Mouse (Mus musculus) lung, postnatal 36 days (tissue): ENCODE results near the gene Tmem116.
"Not testable (repeated sequence)": the region's sequence is repeated elsewhere in the genome, so short reads cannot be mapped to it uniquely, and the experiment has no call there.

Source experiments
- DNase-seq: peaks from one replicate; pipeline ENCODE4 v3.0.0; 2022; ENCODE audit warnings: mixed read lengths

Gene Tmem116

GRCm38 (mm10) chr5:121463601-121464250 is 12.0 kb downstream of the Tmem116 start:
- DNase-seq, result peak; percentile 57

GRCm38 (mm10) chr5:121469566-121469965 is 17.9 kb downstream of the Tmem116 start:
- DNase-seq, result peak; percentile 47

GRCm38 (mm10) chr5:121472411-121472810 is 20.7 kb downstream of the Tmem116 start:
- DNase-seq, result no peak

- peak; percentile 60 for DNase-seq
These were observed 22.9 kb downstream of the Tmem116 start for GRCm38 (mm10) chr5:121474610-121475009.

- no peak for DNase-seq
These were observed 24.3 kb downstream of the Tmem116 start for GRCm38 (mm10) chr5:121476040-121476439.

- peak; percentile 90 for DNase-seq
These were observed 26.0 kb downstream of the Tmem116 start for GRCm38 (mm10) chr5:121477680-121478079.

- DNase-seq, result no peak
These were observed 33.1 kb downstream of the Tmem116 start for GRCm38 (mm10) chr5:121484801-121485200.

- no peak for DNase-seq
These were observed 41.6 kb downstream of the Tmem116 start for GRCm38 (mm10) chr5:121493305-121493704.

GRCm38 (mm10) chr5:121500719-121501118 is 49.0 kb downstream of the Tmem116 start:
- DNase-seq, result no peak

GRCm38 (mm10) chr5:121501424-121501996 is 49.8 kb downstream of the Tmem116 start:
- DNase-seq, result peak; percentile 23

- no peak for DNase-seq
These were observed 51.5 kb downstream of the Tmem116 start, which contains the start of gene Adam1b for GRCm38 (mm10) chr5:121503231-121503630. Gene Adam1b (minus strand): TSS chr5:121503435.

- DNase-seq, result no peak
These were observed 55.2 kb downstream of the Tmem116 start for GRCm38 (mm10) chr5:121506846-121507245.

GRCm38 (mm10) chr5:121510009-121510408 is 58.3 kb downstream of the Tmem116 start:
- no peak for DNase-seq

GRCm38 (mm10) chr5:121518983-121519382 is 67.3 kb downstream of the Tmem116 start:
- DNase-seq, result no peak

- not testable (repeated sequence) for DNase-seq
These were observed 68.1 kb downstream of the Tmem116 start for GRCm38 (mm10) chr5:121519758-121520157.

GRCm38 (mm10) chr5:121525774-121526450 is 74.2 kb downstream of the Tmem116 start:
- DNase-seq, result peak; percentile 28

GRCm38 (mm10) chr5:121526526-121526925 is 74.8 kb downstream of the Tmem116 start:
- no peak for DNase-seq

GRCm38 (mm10) chr5:121526961-121527360 is 75.3 kb downstream of the Tmem116 start:
- peak; percentile 26 for DNase-seq

GRCm38 (mm10) chr5:121534521-121534920 is 82.8 kb downstream of the Tmem116 start:
- peak; percentile 30 for DNase-seq

GRCm38 (mm10) chr5:121535116-121535515 is 83.4 kb downstream of the Tmem116 start:
- no peak for DNase-seq

GRCm38 (mm10) chr5:121536921-121537555 is 85.3 kb downstream of the Tmem116 start:
- no peak for DNase-seq

- DNase-seq, result no peak
These were observed 85.9 kb downstream of the Tmem116 start for GRCm38 (mm10) chr5:121537588-121537987.

GRCm38 (mm10) chr5:121540066-121540465 is 88.4 kb downstream of the Tmem116 start:
- no peak for DNase-seq
